Mouse (Mus musculus) stomach, embryonic 15.5 days (tissue): Measurements from ENCODE around the gene Irak1. TPM values are rescaled to one million over a fixed set of nuclear protein-coding genes. Genes with fewer than 3 reads are reported as not detected.

ENCODE experiments used
- microRNA counts: library from miRNA; unstranded; fragments of <30 nt; microRNA quantifications from one replicate; lab custom pipeline; 2016
- microRNA-seq: library from miRNA; unstranded; fragments of <30 nt; microRNA quantifications from one replicate; pipeline ENCODE4, GENCODE M21; 2016
- polyA plus RNA-seq: library from polyadenylated mRNA; unstranded; fragments of >200 nt; fragmentation: Nextera tagmentation; extraction: Ambion mirVana; gene quantifications from 2 replicates; pipeline ENCODE4 v1.2.1, GENCODE M21; 2015

The Irak1 gene
- polyA plus RNA-seq, 1 experiment from 2014 or later = 68.3 TPM

MicroRNA genes within 50 kb of the gene (microRNA counts, 519-probe panel; counts per million panel counts)
- not detected for microRNA mmu-miR-718 (lab: Ali Mortazavi, UCI)

Small RNA genes within 50 kb of the gene (microRNA-seq; reads per million reads assigned to microRNA genes)
- gene Mir5132 (0.77 reads per million), gene Mir718 (not detected)

Other genes with a start within 250 kb of the Irak1 start
- 2.2 and 4.8 TPM in 2 replicates for gene Srpk3, start 249.5 kb downstream of the Irak1 start, polyA plus RNA-seq
- 202 and 211 TPM in 2 replicates for gene Idh3g, start 237.0 kb downstream of the Irak1 start, polyA plus RNA-seq
- 253 and 266 TPM in 2 replicates for gene Ssr4, start 236.9 kb downstream of the Irak1 start, polyA plus RNA-seq
- gene Pdzd4, start 198.9 kb downstream of the Irak1 start, polyA plus RNA-seq = 0.83 and 0.84 TPM in 2 replicates
- 0.21 and 0.22 TPM in 2 replicates for gene Avpr2, start 131.8 kb downstream of the Irak1 start, polyA plus RNA-seq
- 8.2 and 9.3 TPM in 2 replicates for gene L1cam, start 127.8 kb downstream of the Irak1 start, polyA plus RNA-seq
- gene Arhgap4, start 102.0 kb downstream of the Irak1 start, polyA plus RNA-seq = 4.5 and 5.7 TPM in 2 replicates
- gene Naa10, start 102.0 kb downstream of the Irak1 start, polyA plus RNA-seq = 144 and 156 TPM in 2 replicates
- gene Renbp, start 93.1 kb downstream of the Irak1 start, polyA plus RNA-seq = 49.5 and 55.0 TPM in 2 replicates
- 40.8 and 46.8 TPM in 2 replicates for gene Hcfc1, start 57.6 kb downstream of the Irak1 start, polyA plus RNA-seq
- not detected in 2 replicates for gene Opn1mw, start 103.5 kb upstream of the Irak1 start, polyA plus RNA-seq
- gene Mecp2, start 111.4 kb upstream of the Irak1 start, polyA plus RNA-seq = 12.3 and 12.4 TPM in 2 replicates
- not detected in 2 replicates for gene Tex28, start 143.9 kb upstream of the Irak1 start, polyA plus RNA-seq
- not detected in 2 replicates for gene Tktl1, start 153.3 kb upstream of the Irak1 start, polyA plus RNA-seq
- gene Flna, start 225.9 kb upstream of the Irak1 start, polyA plus RNA-seq = 346 and 386 TPM in 2 replicates
- 22.0 and 25.5 TPM in 2 replicates for gene Emd, start 230.8 kb upstream of the Irak1 start, polyA plus RNA-seq
- 643 and 895 TPM in 2 replicates for gene Rpl10, start 246.9 kb upstream of the Irak1 start, polyA plus RNA-seq